Mouse (Mus musculus) brain, embryonic 14.5 days (tissue): ENCODE data around the gene Scamp1.

ENCODE experiments used
- CTCF ChIP-seq: fragments of 200-500 bp; IDR thresholded peaks from 2 replicates; pipeline ENCODE4 v1.5.1; 2012; ENCODE audit warnings: inconsistent platforms, mild to moderate bottlenecking, moderate library complexity, borderline replicate concordance; ENCODE audit not compliant: insufficient read depth, insufficient read length; ENCODE audit errors: extremely low read depth
- POLR2A ChIP-seq: fragments of 200-500 bp; IDR thresholded peaks from 2 replicates; pipeline ENCODE4 v1.6.1; 2012; ENCODE audit warnings: mild to moderate bottlenecking, inconsistent platforms, borderline replicate concordance; ENCODE audit not compliant: poor library complexity, insufficient read depth, insufficient read length, severe bottlenecking; ENCODE audit errors: extremely low read depth

DNA sequence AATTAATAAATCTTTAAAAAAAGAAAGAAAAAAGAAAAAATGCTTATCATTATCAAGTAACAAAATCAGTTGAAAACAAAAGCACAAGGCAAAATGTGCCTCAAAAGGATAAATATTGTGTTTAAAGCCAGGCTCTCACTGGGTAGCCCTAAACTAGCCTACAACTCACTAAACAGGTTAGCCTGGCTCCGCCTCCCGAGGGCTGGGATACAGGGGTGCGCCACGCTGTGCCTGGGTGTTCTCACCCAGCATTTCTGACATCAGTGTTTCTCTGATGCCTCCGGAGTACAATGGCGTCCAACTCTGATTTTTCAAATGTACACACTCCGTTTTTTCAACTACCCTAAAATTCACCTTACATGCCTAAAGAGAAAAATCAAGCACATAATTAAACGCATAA lies 24.7 kb downstream of the Scamp1 start:
- TF ChIP-seq CTCF, result no peak
- no peak for TF ChIP-seq POLR2A
